Mouse (Mus musculus): ENCODE measurements around the gene Cd47.

DNA sequence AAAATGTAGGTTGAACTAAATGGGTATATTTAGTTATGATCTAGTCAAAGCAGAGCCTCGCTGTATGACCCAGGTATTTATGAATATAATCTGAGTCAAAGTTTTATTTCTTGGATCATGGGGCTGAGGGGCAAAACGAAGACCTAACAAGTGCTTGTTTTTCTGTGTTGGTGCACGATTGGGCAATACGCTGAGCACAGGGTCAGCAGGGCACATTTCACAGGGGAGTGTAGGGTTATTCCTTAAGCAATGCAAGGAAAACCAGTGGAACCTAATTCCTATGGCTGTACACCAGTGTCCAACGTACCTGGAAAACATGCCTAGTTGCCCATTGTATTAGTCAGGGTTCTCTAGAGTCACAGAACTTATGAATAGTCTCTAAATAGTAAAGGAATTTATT, 12.6 kb upstream of the Cd47 start:
- no peak for TF ChIP-seq CTCF (IDR thresholded peaks at IDR 0.05; ENCODE audit: low read depth, low read length)
- TF ChIP-seq POLR2A (IDR thresholded peaks at IDR 0.05; ENCODE audit: extremely low read depth, insufficient read depth, low read length) = no peak

All from liver, adult 2 months (tissue).